Mouse (Mus musculus): ENCODE data around the gene Cldn4.

DNA sequence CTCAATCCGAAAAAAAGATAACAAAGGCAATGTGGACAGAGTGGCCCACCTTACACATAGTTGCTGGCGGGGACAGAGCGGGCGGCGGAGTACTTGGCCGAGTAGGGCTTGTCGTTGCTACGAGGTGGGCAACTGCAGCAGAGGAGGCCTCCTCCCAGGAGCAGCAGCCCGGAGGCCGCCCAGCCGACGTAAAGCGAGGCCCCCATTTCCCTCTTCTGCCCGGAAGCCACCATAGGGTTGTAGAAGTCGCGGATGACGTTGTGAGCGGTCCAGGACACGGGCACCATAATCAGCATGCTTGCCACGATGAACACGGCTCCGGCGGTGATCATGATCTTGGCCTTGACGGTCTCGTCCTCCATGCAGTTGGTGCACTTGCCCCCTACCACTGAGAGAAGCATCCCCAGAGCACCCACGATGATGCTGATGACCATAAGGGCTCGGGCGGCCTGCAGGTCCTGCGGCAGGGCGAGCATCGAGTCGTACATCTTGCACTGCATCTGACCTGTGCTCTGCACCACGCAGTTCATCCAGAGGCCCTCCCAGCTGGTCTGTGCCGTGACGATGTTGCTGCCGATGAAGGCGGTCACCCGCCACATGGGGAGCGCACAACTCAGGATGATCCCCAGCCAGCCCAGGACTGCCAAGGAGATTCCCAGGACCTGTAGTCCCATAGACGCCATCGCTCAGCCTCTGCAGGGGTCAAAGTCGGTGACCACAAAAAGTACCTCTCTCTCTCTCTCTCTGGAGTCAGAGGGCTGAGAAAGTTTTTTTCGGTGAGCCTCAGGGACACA is 474 bp downstream of the Cldn4 start:
- no peak for TF ChIP-seq CTCF (IDR thresholded peaks at IDR 0.05; ENCODE audit: control insufficient read depth, insufficient read depth, insufficient replicate concordance, low read depth, low read length)
- 0 out of 2 replicates have a peak, but pooled peaks have one; percentile 6 for TF ChIP-seq POLR2A (IDR thresholded peaks at IDR 0.05; ENCODE audit: control insufficient read depth, low read depth, low read length)
